Mouse (Mus musculus) gastrocnemius, postnatal 14 days (tissue): ENCODE data around the gene Chit1. TPM values are rescaled to one million over a fixed set of nuclear protein-coding genes. Genes with fewer than 3 reads are reported as not detected.

Source experiments
- DNase-seq: peaks from one replicate; pipeline ENCODE4 v3.0.0; 2021; ENCODE audit warnings: mixed read lengths
- intact Hi-C: fragments of 180-260 bp; cut with DNase I; formaldehyde crosslinking; loops from one replicate; pipeline ENCODE4 v1.15.1; 2025; ENCODE audit warnings: low total_unique reads
- long read RNA-seq, 2 experiments: library from polyadenylated mRNA; stranded (forward); transcript quantifications; one replicate each; pipeline ENCODE4 v2.0.0; 2021
- total RNA-seq, 2 experiments: library from RNA; stranded (reverse); gene quantifications; 2 replicates each; pipeline ENCODE4 v1.2.3; 2021

Gene Chit1
- total RNA-seq: not detected
- long read RNA-seq, experiment 1, partial matches to known transcripts: 0 of 1 reads
- long read RNA-seq, experiment 1, other reads (novel, unspliced or antisense): 1 of 1 reads
- long read RNA-seq, experiment 2: 0 reads

DNA sequence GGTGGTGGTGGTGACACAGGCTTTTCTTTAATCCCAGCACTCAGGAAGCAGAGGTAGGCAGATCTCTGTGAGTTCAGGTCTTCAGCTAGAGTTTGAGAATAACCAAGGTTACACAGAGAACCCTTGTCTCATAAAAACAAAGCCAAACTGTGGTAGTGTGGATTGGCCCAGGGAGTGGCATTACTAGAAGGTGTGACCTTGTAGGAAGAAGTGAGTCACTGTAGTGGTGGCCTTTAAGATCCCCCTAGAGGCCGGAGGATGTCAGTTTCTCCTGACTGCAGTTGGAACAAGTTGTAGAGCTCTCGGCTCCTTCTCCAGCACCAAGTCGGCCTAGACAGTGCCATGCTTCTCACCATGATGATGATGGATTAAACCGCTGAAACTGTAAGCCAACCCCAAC is at the start of gene Chit1:
Chit1 (plus strand) TSS at position 264 of the 400 bp plus-strand sequence.
- intact Hi-C loops: no loop called here
- DNase-seq: no peak

DNA sequence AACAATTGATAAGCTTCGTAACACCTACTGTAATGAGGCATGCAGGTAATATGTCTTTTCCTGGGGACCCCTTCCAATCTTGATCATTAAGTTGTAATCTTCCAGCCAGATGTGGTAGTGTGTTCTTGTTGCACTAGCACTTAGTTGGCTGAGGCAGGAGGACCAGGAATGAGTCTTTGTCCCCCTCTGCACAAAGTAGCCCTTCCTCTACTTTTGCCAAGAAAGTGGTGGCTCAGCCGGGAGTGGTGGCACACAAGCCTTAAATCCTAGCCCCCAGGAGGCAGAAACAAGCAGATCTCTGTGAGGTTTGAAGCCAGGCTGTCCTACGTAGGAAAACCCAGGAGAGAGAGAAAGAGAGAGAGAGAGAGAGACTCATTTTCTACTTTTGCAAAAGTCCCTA is 49.1 kb upstream of the Chit1 start:
- no peak for DNase-seq
- intact Hi-C loops: no loop called here

DNA sequence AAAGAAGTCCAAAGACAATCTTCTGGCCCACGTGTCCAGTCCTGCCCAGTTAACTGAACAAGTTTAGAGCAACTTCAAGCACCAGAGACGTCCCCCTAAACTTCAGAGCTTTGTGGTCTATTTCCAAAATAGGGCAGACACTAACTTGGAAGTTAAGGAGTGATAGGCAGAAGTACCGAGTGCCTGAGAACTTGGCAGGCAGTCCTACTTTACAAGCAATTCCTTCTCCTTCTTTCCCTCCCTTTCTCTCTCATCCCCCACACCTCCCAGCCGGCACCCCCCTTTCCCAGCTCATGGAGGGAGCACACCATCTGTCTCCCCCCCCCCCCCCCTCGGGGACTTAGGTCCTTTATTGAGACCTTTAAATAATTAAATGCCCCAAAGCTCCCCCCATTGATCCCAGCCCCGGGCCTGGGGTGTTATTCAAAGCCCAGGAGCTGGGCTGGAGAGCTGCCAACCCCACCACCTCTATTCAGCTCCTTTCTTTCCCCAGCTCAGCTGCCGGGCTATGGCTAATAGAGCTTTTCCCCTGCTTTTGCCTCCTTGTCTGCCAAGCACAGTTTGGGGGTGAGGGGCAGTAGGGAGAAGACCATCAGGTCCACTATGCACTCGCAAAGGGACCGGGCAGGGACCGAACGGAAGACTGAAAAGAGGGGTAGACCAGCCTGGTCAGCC is 48.5 kb upstream of the Chit1 start:
- DNase-seq: no peak
- intact Hi-C loops: no loop called here

DNA sequence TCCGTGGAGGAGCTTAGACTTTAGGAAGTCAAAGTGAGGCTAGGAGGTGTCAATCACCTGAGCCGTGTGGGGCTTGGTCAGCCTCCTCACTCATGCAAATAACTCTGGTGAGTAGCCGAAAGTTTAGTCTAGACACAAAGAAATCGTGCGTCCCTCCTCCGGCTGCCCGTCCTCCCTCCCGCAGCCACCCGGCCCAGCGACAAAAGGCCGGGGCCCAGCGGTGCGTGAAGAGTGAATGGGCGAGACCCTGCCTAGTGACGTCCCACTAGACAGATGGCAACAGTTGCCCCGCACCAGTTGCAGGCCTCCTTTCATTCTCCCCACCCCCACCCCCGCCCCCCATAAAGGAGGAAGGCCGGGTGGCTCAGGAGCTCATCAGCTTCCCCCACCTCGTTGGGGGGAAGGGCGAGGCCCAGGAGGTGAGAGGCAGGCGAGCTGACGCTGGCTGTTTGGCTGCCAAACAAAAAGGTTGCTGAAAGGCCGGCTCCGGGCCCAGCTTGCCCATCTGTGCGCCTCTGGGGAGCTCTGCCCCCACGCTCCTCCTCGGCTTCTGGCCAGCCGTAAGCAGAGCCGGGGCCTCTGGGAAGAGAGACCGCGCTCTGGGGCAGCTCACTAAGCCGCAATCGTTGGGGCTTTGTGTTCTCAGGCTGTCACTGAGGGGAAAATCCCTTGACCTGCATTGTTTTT is 47.8 kb upstream of the Chit1 start:
- intact Hi-C loops: no loop called here
- peak; percentile 70 for DNase-seq

- intact Hi-C loops: no loop called here
- no peak for DNase-seq
Measured at GRCm38 (mm10) chr1:134063773-134064125, 47.3 kb upstream of the Chit1 start.

- intact Hi-C loops: no loop called here
- no peak for DNase-seq
Measured at GRCm38 (mm10) chr1:134064296-134064831, 46.7 kb upstream of the Chit1 start.

DNA sequence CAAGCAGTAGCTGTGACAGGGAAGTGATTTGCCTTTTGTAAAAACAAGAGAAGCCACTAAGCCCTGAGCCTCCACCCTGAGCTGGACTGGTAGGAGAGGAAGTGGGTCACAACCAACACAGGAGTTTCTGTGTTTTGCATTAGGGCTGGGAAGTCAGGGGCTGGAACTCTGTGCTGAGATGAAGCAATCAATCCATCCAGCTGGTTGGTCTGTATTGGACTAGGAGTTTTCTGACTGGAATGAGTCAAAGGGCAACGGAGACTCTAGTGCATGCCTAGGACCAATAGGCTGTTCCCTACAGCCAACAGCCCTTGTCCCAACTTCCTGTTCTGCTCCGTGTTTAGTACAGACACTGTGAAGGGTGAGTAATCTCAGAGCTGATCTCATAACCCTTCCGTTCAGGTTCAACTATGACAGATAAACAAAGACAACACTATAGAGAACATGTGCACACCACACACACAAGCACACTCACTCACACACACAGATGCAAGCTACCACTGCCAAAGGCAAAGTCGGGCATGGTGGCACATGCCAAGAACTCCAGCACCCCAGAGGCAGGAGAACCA is 45.7 kb upstream of the Chit1 start:
- DNase-seq: no peak

DNA sequence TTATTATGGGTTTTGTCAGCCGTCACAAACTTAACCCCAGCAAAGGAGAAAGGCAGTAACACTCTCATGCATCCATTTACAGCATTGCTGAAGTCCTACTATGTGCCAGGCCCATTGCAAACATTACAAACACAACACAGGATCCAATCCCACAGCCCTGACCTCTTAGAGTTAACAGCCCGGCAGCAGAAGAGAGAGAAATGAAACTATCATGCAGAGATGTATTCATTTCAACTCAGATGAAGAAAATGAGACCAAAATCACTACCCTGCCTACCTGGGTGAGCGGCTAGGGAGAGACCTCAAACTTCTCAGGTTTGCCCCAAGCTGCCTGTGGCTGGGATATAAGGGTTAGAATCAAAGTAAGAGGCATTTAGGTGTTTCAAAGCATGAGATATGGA is 44.5 kb upstream of the Chit1 start:
- intact Hi-C loops: no loop called here

More for the DNA sequence above, 45.7 kb upstream of the Chit1 start:
- intact Hi-C loops: no loop called here

GRCm38 (mm10) chr1:134067143-134067619 is 43.9 kb upstream of the Chit1 start:
- intact Hi-C loops: no loop called here
- no peak for DNase-seq

More for the DNA sequence above, 44.5 kb upstream of the Chit1 start:
- DNase-seq: no peak

- no peak for DNase-seq
- intact Hi-C loops: loop anchor here (5.0 kb wide), 1 partner anchor 37 kb away; no protein-coding TSS in a partner anchor
Measured at GRCm38 (mm10) chr1:134070099-134070669, 40.9 kb upstream of the Chit1 start.

DNA sequence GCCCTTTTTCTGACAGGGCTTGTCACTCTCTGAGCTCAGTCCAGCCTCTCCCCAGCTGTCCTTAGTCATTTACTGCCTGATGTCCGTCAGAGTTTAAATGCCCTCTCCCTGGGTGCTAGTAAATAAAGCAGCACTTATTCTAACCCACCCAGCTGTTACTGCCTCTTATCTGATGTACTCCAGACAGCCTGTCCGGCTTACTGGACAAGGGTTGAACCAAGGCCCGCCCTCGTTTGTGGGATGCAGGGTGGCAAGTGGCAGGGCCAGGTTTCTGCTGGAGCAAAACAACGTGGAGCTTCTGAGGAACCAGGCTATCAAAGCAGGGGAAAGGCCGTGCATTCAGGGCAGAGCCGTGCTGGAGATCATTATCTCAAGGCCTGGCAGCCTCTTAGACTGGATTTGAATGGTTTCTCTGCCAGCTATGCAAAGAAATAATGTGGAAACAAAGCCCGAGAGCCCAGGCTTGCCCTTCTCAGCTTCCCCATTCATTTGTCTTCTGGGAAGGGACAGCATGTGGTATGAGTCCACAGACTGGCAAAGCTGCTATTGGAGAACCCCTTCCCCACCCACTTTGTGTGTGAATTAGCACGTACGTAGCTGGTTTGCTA is 39.5 kb upstream of the Chit1 start:
- intact Hi-C loops: loop anchor here (5.0 kb wide), 1 partner anchor 36 kb away; no protein-coding TSS in a partner anchor
- DNase-seq: no peak

- DNase-seq: no peak
- intact Hi-C loops: loop anchor here (5.0 kb wide), 1 partner anchor 34 kb away; no protein-coding TSS in a partner anchor
Measured at GRCm38 (mm10) chr1:134073061-134073564, 37.9 kb upstream of the Chit1 start.

DNA sequence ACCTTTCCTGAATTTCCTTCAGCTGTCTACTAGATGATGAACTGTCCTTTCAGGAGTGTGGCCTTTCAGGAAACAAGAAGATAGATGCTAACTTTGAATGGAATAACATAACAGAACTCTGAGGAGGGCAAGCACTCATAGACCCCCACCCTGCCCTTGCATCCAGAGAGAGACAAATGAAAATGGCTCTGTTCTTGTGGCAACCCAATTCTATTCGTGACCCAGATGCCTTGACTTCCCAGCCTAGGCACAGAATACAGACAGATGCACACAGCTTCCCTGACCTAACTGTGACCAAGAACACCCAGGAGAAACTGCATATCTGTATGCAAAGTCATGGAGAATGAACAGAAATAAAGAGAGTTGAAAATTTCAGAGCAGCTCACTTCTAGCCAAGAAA is 37.4 kb upstream of the Chit1 start:
- intact Hi-C loops: loop anchor here (5.0 kb wide), 1 partner anchor 34 kb away; no protein-coding TSS in a partner anchor
- DNase-seq: no peak

GRCm38 (mm10) chr1:134074184-134074583 is 36.9 kb upstream of the Chit1 start:
- intact Hi-C loops: loop anchor here (5.0 kb wide), 1 partner anchor 33 kb away; no protein-coding TSS in a partner anchor
- no peak for DNase-seq

DNA sequence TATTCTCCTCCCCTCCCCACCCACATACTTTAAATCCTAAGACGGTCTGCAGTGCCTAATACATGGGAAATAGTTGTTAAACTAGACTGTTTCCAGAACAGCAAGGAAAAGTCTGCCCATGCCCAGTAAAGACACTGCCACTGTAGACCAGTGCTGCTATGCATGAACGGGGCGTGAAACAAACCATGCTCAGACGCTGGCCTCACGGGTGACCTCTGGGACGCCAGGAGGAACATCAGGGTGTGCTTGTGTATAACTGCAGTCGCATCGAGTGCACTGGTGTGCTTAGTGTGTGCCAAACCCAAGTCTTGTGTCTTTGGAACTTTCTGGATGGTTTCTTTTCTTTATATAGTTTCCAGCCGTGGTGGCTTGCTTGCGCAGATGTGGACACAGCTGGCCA is 36.4 kb upstream of the Chit1 start:
- intact Hi-C loops: loop anchor here (5.0 kb wide), 1 partner anchor 33 kb away; no protein-coding TSS in a partner anchor
- DNase-seq: no peak

- intact Hi-C loops: no loop called here
- DNase-seq: no peak
Measured at GRCm38 (mm10) chr1:134075532-134075931, 35.5 kb upstream of the Chit1 start.

DNA sequence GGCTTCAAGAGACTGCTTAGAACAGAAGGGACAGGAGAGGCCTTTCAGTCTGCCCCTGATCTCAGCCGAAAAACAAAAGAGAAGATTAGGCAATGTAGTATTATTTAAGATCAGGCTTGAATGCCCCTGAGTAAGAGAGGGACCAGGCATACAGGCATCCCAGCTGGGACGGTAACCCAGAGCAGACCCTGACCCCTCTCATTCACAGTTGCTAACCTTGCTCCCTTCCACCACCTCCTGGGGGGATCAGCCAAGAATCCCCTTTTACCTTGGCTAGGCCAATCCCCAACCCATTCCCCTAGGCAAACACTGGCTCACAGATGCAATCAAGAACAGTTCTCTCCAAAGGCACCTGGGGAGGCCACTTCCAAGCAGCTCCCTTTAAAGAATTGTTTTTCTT is 34.3 kb upstream of the Chit1 start:
- intact Hi-C loops: no loop called here
- DNase-seq: no peak

GRCm38 (mm10) chr1:134077389-134078060 is 33.5 kb upstream of the Chit1 start:
- peak; percentile 61 for DNase-seq
- intact Hi-C loops: no loop called here
